Mouse (Mus musculus) cortical plate, adult 2 months (tissue): ENCODE measurements around the gene Rilpl1.

Source experiments
- CTCF ChIP-seq: fragments of 200-500 bp; IDR thresholded peaks from 2 replicates; pipeline ENCODE4 v1.5.1; 2011; ENCODE audit warnings: mild to moderate bottlenecking, control low read depth, low read length; ENCODE audit not compliant: insufficient read depth; ENCODE audit errors: extremely low read depth
- POLR2A ChIP-seq: fragments of 200-500 bp; IDR thresholded peaks from 2 replicates; pipeline ENCODE4 v1.6.1; 2011; ENCODE audit warnings: mild to moderate bottlenecking, low read length, control low read depth; ENCODE audit not compliant: insufficient read depth; ENCODE audit errors: extremely low read depth

DNA sequence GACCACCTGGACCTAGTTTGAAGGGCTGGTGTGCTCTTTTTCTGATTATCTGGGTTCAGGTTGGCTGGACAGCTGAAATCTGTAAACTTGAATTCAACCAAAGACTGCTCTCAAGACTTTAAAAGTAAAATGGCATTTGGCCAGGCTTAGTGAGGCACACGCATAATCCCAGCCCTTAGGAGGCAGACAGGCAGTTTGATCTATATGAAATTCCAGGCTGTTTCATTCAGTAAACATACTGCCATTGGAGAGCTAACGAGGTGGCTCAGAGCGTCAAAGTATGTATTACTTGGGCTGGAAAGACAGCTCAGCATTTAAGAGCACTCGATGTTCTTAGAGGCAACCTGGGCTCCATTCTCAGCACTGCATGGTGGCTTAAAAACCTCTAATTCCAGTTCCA lies 39.5 kb downstream of the Rilpl1 start:
- TF ChIP-seq POLR2A (no peak), CTCF (no peak)
